Mouse (Mus musculus) bone marrow, adult 2 months (tissue): ENCODE results near the gene Rps6ka4.

ENCODE experiments used
- CTCF ChIP-seq: fragments of 200-500 bp; IDR thresholded peaks from 2 replicates; pipeline ENCODE4 v1.5.1; 2011; ENCODE audit warnings: low read length, control low read depth; ENCODE audit not compliant: control insufficient read depth, insufficient read depth
- POLR2A ChIP-seq: fragments of 200-500 bp; IDR thresholded peaks from 2 replicates; pipeline ENCODE4 v1.6.1; 2011; ENCODE audit warnings: low read depth, mild to moderate bottlenecking, control low read depth, low read length, borderline replicate concordance; ENCODE audit not compliant: control insufficient read depth

DNA sequence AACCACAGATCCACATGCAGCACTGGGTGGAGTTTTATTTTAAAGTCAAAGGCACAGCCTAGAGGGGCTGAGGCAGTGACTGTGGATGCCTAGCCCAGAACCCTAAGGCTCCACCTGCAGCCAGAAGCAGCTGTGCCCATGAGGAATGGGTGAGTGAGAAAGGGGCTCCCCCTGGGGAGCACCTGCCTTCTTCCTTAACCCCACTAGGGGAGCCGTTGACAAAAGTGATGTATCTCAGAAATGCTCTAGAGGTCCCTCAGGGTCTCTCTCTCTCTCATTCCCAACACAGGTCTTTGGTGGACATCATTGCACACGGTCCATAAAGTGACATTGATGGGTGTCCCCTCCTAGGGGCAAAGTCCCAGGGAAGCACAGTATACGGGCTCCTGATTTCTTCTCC, 11.4 kb downstream of the Rps6ka4 start:
- no peak for TF ChIP-seq CTCF
- no peak for TF ChIP-seq POLR2A
